Mouse (Mus musculus): ENCODE data around the gene Tlx3.

Tlx3 gene

GRCm38 (mm10) chr11:33203383-33204328 lies at the start of gene Tlx3:
TSS of gene Tlx3 (minus strand) at chr11:33203589.
- CTCF ChIA-PET, result no interaction called here

DNA sequence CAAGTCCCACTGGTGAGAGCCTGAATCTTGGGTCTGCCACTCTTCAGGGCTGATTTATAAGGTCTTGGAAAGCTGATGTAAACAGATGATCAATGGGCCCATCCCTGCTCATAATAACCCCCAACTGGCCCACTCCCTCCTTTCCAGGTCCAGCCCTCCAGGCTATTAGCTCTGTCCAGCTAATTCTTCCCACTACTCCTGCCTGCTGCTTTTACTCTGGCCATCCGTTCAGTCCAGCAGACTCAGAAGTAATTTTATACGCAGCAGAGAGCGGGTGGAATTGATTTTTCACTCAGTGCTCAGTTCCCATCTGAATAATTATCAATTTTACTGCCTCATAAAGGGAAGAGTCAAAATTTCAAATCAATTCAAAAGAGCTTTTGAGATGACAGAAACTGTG lies 36.9 kb upstream of the Tlx3 start:
- CTCF ChIA-PET, result no interaction called here

GRCm38 (mm10) chr11:33234134-33234533 lies 30.7 kb upstream of the Tlx3 start:
- CTCF ChIA-PET, result no interaction called here

DNA sequence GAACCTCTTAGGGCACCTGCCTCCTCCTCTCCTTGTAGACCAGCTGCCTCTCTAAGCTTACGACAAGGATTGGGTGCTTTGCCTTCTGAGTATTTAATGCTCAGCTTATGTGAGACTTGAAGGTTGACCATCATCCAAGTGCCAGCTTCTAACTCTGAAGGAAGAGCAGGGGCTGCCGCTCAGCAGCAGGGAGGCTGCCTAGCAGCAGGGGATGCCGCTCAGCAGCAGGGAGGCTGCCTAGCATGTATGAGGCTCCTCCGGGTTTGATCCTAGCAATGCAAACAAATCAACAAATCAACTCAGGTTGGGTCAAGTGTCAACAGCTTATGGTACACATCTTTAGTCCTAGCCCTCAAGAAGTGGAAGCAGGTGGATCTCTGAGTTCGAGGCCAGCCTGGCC lies 28.7 kb upstream of the Tlx3 start:
- CTCF ChIA-PET, result no interaction called here

- CTCF ChIA-PET, result no interaction called here
These were observed 24.8 kb upstream of the Tlx3 start for GRCm38 (mm10) chr11:33228186-33228585.

DNA sequence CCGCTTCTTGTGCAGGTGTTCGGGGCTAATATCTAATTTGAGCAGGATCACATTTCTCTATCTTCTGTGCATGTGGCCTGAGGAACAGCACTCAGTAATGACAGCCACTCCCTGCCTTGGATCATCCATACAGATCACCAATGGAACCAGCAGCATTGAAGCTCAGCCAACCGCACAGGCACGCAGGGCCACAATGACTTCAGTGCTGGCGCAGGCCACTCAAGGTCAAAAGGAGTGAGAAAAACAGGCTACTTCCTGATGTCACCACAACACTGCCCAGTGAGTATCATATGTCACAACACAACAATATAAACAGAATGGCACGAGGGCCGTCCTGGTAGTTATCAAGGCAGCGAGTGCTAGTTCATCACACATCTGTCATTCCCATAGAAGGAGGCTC lies 23.1 kb upstream of the Tlx3 start:
- CTCF ChIA-PET, result no interaction called here

GRCm38 (mm10) chr11:33221566-33222365 lies 18.4 kb upstream of the Tlx3 start:
- CTCF ChIA-PET, result no interaction called here

DNA sequence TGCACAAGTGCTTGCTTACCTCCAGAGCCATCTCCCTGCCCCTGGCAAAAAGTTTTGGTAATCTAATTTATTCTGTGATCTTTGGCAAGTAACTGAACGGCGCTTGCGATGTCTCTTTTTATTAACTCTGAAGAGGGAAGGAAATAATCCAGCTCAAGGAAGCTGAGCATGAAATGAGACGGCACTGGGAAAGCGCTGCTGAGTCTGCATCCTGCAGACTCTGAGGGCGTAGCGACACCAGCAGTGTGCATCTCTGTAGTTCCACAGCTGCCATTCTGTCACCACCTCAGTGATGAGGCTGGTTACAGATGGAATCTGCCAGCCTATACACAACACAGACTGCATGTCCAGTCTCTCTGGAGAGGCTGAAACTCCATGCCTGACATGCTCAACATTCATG lies 17.4 kb upstream of the Tlx3 start:
- CTCF ChIA-PET, result no interaction called here

DNA sequence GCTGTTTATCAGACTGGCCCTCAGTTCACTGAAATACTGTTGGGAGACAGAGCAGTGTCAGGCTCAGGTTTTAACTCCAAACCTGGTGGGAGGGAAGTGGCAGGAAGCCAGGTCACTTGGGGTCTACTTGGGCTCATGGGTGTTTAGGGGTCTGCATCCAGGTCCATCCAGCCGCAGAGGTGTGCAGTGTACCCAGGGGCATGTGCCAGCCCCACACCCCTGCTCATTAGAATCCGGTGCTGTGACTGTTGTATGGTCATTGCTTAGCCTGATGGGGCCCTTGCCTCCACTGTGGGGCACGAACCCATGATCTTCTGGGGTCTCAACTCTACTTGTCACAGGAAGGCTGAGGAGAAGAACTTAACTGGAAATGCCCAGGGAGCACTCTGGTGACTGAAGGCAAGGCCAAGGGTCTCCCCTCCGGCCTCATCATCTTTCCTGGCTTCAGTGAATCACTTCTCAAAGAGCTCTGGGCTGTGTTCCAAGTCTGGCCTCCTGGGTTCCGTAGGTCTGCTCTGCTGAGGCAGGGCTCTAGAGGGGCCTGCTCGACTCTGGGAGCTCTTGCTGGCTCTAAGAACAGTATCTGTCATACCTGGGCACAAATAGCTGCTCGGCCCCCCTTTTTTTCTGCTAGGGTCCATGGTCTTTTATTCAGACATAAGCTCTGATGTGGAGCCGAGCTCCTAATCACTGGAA lies 14.1 kb upstream of the Tlx3 start:
- CTCF ChIA-PET, result no interaction called here

DNA sequence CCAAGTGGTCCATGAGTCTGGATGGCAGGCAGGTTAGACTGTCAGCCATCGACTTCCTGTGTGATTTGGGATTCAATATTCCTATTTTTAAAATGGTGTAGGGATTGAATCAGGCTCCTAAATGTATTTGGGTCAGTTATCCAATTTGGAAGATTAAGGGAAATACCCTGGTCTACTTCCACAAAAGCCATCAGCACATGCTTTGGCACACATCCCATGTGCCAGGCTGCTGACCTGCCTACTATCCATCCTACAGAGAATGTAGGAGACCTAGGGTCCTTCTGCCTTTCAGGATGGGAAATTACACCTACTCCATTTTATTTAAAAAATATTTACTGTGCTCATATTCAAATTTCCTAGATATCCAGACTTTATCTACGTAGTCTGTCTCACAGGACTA lies 4.0 kb upstream of the Tlx3 start:
- CTCF ChIA-PET, result no interaction called here

DNA sequence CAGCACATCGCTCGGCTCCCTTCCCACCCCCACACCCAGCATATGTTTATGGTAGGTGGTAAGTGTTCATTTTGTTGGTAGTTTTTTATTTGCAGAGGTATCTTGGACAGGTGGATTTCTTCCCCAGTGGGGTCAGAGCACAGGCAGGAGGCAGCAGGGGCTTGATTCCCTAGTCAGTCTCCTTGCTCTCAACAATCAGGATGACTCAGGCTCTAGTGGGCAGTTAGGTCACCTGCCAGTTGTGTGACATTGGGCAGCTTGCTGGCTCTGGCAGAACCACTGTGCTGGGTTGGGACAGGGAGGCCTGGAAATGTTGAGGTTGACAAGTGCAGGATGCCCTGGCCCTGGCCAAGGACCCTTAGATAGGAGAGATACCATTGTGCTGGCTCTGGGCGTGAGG lies 1.6 kb upstream of the Tlx3 start:
- CTCF ChIA-PET, result no interaction called here

DNA sequence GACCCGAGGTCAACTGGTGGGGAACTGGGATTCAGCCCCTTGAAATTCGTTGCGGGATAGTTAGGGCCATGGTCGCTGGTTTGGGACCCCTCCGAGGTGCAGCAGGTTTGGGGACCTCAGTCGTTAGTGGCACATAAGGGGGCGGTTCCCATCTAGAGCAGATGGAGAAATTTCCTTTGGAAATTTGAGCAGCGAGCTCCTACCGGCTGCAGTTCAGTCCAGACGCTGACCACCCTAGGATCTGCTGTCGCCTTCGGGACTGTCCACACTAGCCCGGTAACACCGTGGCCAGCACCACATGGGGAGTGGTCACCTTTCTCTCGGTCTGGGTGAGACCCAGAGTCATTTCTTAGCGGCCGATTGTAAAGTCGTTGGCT lies 928 bp upstream of the Tlx3 start:
- CTCF ChIA-PET, result no interaction called here

DNA sequence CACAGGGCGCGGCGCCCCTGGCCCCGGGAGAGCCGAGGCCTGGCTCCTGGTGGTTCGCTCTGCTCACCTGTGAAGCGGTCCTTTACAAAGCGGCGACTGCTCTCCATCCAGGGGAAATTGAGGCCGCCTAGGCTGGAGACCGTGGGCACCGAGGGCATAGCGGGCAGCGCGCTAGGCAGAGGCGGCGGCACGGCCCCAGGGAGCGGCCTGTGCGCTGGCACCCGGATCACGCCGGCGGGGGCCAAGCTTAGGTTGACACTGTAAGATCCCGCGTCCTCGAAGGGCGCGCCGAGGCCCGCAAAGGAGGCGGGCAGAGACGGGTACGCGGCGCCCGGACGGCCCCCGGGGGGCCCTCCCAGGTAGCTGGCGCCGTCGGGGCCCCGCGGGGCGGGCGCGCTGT lies 417 bp downstream of the Tlx3 start:
- CTCF ChIA-PET, result no interaction called here

- CTCF ChIA-PET, result no interaction called here
These were observed 1.1 kb downstream of the Tlx3 start for GRCm38 (mm10) chr11:33202296-33202695.

DNA sequence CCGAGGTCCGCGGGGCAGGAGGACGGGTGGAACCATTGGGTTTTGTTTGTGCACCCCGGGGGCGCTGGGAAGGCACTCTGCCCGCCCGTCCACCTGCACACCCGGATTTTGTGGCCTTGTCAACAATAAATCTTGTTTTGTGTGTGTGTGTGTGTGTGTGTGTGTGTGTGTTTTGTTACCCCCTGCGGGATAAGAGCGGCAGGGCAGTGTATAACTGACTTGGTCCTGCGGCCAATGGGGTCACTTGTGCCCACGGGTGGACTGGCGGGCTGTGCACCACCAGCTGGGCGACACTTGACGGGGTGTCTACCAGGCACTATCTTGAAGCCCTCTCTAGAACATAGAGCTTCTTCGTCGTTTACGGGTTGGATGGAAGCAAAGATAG lies 1.8 kb downstream of the Tlx3 start:
- CTCF ChIA-PET, result no interaction called here

GRCm38 (mm10) chr11:33200764-33201625 lies 2.4 kb downstream of the Tlx3 start:
- CTCF ChIA-PET, result no interaction called here

GRCm38 (mm10) chr11:33199906-33200763 lies 3.3 kb downstream of the Tlx3 start:
- CTCF ChIA-PET, result no interaction called here

DNA sequence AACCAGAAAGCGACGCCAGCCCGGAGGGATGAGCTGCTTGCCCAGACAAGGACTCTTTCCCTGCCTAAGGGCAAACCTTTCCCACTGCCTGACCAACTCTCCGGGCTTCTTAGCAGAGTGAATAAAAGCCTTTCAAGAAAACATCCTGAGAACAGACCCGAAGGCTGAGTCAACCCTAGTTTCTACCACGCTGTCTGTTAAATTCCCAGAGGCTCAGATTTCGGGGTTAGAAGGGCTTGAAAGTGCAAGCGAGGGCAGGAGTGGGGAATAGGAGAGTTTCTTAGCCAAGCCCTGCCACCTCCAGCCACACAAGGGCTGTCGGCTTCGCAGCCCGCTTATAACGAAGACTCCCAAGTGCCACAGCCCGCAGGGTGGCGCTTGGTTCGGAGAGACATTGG lies 4.3 kb downstream of the Tlx3 start:
- CTCF ChIA-PET, result no interaction called here

DNA sequence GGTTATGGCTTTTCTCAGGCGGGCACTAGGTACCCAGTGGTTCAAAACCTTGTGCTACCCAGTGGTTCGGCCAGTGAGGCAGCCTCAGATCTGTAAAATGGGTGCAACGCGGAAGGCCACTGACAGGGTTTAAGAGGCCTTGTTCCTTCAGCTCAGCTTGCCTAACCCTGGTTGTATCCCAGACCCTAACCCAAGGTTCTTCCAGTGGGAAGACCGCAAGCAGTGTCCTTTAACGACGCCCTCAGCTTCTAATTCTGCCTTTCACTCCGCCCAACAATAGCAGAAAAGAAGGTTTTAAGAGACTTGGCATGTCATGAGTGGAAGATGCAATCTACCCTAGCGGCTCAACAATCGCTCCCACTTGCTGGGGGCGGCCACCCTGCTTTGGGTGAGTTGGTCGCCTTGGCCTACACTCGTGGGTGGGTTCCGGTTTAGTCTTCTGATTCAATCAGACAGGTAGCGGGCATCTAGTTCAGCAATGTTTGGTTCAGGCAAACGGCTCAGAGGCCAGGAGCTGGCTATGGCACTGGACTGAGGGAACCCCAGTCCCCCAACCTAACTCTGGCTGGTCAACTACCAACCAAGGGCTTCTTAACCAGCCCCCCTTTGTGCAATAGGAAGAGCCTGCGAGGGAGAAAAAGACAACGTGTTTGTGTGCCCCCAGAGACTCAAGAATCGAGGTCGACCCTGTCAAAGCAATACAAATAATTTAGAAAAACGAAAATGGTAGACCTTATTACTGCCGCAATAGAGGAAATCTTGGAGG lies 4.9 kb downstream of the Tlx3 start:
- CTCF ChIA-PET, result no interaction called here

DNA sequence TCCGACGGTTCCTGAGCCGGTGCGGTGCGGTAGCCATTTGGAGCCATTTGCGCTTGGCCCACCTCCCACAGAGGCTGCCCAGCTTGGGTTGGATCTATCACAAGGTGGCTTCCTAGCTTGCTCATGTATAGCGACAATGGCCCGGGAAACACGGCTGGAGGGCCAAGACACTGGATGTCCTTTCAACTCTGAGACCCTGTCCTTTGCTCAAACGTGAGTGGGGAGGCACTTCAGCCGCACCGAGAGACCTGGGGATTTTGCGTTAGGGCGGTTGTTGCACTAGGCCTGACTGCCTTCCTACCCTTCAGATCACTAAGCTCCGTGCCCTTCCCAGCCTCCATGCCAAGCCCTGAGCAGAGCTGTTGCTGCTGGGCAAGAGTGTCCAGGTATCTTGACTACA lies 5.7 kb downstream of the Tlx3 start:
- CTCF ChIA-PET, result no interaction called here

Measured in spleen, embryonic (tissue).